Mouse (Mus musculus) ovary, postnatal 36 days (tissue): Measurements from ENCODE around the gene Acsl3.
A peak's percentile ranks its signal among the peaks of the same experiment; 100 is the strongest.

Experiments
- DNase-seq: peaks from one replicate; pipeline ENCODE4 v3.0.0; 2022; ENCODE audit warnings: low spot score, mixed read lengths

Gene Acsl3

GRCm38 (mm10) chr1:78657671-78658440, at the start of gene Acsl3, which contains the start of gene Utp14b:
TSS of gene Acsl3 (plus strand) at chr1:78657825.
TSS of gene Utp14b (plus strand) at chr1:78658038.
- DNase-seq, result peak; percentile 98

GRCm38 (mm10) chr1:78609134-78609907, 48.3 kb upstream of the Acsl3 start:
- DNase-seq, result no peak

GRCm38 (mm10) chr1:78611039-78611438, 46.6 kb upstream of the Acsl3 start:
- no peak for DNase-seq

GRCm38 (mm10) chr1:78612959-78613358, 44.7 kb upstream of the Acsl3 start:
- DNase-seq, result no peak

- no peak for DNase-seq
Observed at GRCm38 (mm10) chr1:78624352-78624751, 33.3 kb upstream of the Acsl3 start.

- no peak for DNase-seq
Observed at GRCm38 (mm10) chr1:78634486-78634885, 23.1 kb upstream of the Acsl3 start.

- DNase-seq, result no peak
Observed at GRCm38 (mm10) chr1:78640871-78641270, 16.8 kb upstream of the Acsl3 start.

- no peak for DNase-seq
Observed at GRCm38 (mm10) chr1:78641791-78642190, 15.8 kb upstream of the Acsl3 start.

- DNase-seq, result no peak
Observed at GRCm38 (mm10) chr1:78642197-78642596, 15.4 kb upstream of the Acsl3 start.

GRCm38 (mm10) chr1:78647317-78647885, 10.2 kb upstream of the Acsl3 start:
- DNase-seq, result no peak

- DNase-seq, result no peak
Observed at GRCm38 (mm10) chr1:78649269-78650061, 8.2 kb upstream of the Acsl3 start.

- DNase-seq, result peak; percentile 28
Observed at GRCm38 (mm10) chr1:78656472-78656871, 1.2 kb upstream of the Acsl3 start.

GRCm38 (mm10) chr1:78657021-78657629, 500 bp upstream of the Acsl3 start:
- no peak for DNase-seq

GRCm38 (mm10) chr1:78658441-78659269, 1.0 kb downstream of the Acsl3 start:
- DNase-seq, result peak; percentile 5

GRCm38 (mm10) chr1:78659270-78659823, 1.7 kb downstream of the Acsl3 start:
- no peak for DNase-seq

GRCm38 (mm10) chr1:78664326-78664725, 6.7 kb downstream of the Acsl3 start:
- no peak for DNase-seq

- no peak for DNase-seq
Observed at GRCm38 (mm10) chr1:78665954-78666499, 8.4 kb downstream of the Acsl3 start.

GRCm38 (mm10) chr1:78666585-78666984, 9.0 kb downstream of the Acsl3 start:
- DNase-seq, result no peak

- no peak for DNase-seq
Observed at GRCm38 (mm10) chr1:78682291-78682690, 24.7 kb downstream of the Acsl3 start.

GRCm38 (mm10) chr1:78684128-78684527, 26.5 kb downstream of the Acsl3 start:
- no peak for DNase-seq
